Mouse (Mus musculus): ENCODE data around the gene Ccdc27.

The Ccdc27 gene

DNA sequence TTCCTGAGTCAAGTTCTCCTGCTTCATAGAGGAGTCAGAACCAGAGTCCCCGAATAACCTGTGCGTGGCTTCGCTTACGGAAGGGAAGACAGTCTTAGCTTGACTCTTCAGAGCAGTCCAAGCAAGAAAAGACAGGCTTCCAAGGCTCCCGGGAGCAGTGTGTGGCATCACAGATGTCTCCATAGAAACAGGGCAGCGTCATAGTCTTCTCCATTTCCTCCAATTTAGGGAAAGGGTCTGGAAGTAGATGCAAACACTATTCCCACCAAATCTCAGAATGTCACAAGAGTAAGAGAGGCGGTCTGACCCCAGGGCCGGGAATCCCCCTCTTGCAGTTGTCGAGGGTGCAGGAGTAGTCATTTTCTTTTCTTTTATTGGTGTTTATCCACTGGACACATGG lies at the start of gene Ccdc27:
TSS of gene Ccdc27 (minus strand) at position 101 of the 400 bp plus-strand sequence.
- DNase-seq (ENCODE audit: low spot score), result no peak

- DNase-seq (ENCODE audit: low spot score), result no peak
Measured at GRCm38 (mm10) chr4:154091356-154091755, 48.9 kb upstream of the Ccdc27 start.

DNA sequence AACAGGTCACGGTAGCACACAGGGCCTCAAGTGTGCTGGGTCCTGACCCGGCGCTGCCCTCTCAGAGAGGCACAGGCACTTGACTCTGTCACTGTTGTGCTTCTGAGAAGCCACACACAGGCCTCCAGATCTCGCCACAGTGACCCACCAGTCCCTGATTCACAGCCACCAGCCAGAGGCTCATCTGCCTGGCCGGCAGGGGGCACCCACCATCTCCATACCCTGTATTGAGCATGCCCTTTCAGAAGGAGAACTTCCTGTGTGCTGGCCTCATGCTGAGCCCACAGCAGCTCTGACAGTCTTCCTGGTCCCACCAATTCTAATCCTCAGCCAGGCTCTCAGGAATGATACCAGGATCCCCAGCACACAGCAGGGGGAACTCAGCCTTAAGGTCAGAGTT lies 46.7 kb upstream of the Ccdc27 start:
- no peak for DNase-seq (ENCODE audit: low spot score)

GRCm38 (mm10) chr4:154086436-154086835 lies 44.0 kb upstream of the Ccdc27 start:
- no peak for DNase-seq (ENCODE audit: low spot score)

DNA sequence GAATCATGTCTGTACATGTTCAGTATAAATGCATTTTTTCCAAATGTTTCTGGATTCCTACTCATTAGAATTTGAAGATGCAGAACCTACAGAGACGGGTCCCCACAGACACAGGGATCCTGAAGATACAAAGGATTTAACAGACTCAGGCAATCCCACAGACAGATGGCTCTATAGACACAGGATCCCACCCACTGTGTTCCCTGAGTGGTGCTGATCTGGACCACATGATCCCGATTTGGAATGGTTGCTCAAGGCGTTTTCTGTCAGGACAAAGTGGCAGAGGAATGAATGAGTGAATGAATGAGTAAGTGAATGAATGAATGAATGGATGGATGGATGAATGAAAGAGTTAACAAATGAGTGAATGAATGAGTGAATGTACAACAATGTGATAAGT lies 43.4 kb upstream of the Ccdc27 start:
- DNase-seq (ENCODE audit: low spot score), result no peak

DNA sequence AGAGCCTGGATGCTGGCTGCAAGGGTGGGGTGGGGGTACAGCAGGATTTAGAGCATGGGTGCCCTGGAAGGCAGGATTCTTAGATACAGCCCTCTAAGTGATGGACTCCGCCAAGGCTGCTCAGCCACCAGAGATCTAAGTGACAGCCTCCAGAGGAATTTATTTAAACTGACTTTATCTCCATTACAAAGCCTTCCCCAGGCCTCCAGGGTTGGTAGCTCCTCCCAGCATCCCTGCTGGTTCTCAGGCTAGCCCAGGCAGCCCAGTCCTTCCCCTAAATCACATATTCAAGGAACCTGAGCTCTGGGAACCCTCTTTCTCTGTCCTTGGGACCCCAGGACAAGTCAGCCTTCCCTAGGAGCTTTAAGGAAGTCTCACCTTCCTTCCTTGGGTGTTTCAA lies 39.5 kb upstream of the Ccdc27 start:
- no peak for DNase-seq (ENCODE audit: low spot score)

- DNase-seq (ENCODE audit: low spot score), result no peak
Measured at GRCm38 (mm10) chr4:154081021-154081420, 38.5 kb upstream of the Ccdc27 start.

DNA sequence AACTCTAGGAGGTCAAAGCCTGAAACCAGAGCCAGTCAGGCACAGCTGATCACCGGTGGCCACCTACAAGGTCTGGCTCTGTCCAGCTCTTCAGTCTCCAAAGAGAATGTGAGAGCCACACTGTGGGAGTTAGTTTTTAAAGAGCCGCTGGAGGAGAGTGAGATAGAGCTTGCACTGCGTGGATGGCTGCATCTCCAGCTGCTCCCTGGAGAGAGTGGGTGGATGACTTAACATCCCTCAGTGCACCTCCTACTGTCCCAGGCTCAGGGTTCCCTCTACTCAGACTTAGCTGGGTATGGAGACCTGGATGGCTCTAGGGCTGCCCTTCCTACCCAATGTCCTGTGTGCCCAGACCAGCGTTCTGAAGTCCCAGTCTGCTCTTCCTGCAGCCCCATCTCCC lies 37.7 kb upstream of the Ccdc27 start:
- no peak for DNase-seq (ENCODE audit: low spot score)

DNA sequence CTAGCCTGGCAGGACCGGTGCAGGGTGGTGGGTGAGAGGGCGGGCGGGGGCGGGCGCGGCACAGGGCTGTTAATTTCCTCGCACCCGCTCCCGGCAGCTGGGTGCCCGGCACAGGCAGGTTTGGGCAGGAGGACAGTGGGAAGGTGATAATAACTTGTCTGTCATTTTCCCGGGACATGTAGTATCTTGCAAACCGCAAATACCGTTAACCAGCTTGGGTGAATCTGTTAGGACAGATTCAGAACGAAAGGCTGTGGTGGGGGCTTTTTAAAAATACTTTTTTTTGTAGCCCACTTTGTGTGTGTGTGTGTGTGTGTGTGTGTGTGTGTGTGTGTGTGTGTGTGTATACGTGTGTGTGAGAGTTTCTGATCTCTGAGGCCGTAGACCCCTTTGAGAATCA lies 29.5 kb upstream of the Ccdc27 start:
- DNase-seq (ENCODE audit: low spot score), result no peak

DNA sequence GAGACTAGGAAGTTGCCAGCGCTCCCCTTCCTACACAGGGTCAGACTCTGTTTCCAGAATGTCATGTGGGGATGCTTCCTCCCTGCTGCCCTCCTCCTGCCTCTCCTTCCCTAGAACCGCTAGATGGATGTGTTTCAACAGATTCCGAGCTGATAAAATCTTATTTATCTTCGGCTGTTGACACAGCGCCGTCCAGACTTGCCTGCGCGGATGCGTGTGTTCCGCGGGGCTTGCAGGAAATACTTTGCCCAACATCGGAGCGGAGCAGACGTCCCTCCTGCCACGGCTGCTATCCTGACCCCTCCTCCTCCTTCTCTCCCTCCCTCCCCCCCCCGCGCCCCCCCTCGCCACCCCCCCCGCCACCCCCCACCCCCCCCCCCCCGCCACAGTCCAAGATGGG lies 29.0 kb upstream of the Ccdc27 start:
- DNase-seq (ENCODE audit: low spot score), result no peak

GRCm38 (mm10) chr4:154070896-154071295 lies 28.4 kb upstream of the Ccdc27 start:
- no peak for DNase-seq (ENCODE audit: low spot score)

DNA sequence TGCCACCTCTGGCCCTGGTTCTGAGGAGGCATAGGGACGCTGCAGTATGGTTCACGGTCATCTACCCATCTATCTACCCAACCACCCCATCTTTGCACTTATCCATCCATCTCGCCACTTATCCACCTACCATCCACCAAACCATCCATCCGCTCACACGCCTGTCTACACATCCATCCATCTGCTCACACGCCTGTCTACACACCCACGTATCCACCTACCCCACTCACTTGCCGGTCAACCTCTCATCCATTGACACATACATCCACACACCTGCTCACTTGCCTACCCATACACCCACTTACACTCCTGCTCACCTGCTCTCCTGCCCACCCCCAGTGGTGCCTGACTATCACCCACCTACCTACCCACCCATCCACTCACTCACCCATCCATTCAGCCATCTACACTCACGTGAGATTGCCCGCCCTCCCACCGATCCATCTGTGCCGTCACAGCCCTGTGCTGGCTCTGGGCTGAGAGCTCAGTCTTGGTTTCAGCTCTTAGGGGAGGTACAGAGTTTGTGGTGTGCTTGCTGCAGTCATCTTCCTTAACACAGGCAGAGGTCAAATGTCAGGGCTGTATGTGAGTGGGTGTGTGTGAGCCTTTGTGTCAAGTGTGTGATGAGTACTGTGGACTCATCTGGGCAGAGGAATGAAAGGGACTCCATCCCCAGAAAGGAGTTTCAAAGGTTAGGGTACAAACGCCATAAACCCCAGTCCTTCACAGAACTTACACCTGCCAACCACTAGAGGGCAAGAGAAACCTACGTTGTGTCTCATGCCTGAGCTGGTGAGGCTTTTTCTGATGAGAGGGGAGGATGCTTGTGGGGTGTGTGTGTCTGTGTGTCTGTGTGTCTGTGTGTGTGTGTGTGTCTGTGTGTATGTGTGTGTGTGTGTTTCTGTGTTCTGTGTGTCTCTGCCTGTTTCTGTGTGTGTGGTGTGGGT lies 22.6 kb upstream of the Ccdc27 start:
- no peak for DNase-seq (ENCODE audit: low spot score)

GRCm38 (mm10) chr4:154057696-154058095 lies 15.2 kb upstream of the Ccdc27 start:
- DNase-seq (ENCODE audit: low spot score), result no peak

DNA sequence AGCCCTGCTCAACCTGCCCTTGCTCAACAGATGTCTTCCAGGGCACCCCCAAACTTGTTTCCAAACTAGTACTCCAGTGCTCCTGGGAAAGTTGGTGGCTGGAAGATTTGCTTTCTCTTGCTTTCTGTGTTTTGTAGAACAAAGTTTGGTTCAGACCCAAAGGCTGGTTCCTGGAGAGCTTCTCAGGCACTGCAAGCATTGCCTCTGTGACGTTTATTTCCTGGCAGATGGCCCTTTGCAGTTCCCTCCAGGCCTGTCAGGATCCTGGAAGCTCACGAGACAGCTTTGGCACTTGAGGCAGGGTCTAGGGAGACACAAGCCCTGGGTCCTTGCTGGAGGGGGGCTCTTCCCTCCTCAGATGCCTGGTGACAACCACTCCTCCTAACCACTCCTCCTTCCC lies 14.2 kb upstream of the Ccdc27 start:
- DNase-seq (ENCODE audit: low spot score), result no peak

GRCm38 (mm10) chr4:154056046-154056445 lies 13.6 kb upstream of the Ccdc27 start:
- no peak for DNase-seq (ENCODE audit: low spot score)

DNA sequence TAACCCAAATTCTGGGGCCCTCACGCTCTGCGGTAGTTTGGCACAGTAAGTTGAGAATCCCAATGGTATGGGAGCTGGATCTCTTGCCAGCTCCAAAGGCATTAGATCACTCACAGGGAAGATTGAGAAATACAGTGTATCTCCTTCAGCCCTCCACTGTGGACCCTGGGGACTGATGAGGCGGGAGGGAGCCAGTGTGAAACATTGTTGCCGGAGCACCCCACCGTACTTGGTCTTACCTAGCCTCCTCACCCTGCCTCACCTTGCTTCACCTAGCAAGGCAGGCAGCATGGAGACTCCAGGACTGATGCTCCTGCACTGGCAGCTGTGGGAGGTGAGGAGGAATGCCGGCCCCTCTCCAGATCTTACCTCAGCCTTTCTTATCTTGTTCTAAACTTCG lies 13.0 kb upstream of the Ccdc27 start:
- DNase-seq (ENCODE audit: low spot score), result no peak

DNA sequence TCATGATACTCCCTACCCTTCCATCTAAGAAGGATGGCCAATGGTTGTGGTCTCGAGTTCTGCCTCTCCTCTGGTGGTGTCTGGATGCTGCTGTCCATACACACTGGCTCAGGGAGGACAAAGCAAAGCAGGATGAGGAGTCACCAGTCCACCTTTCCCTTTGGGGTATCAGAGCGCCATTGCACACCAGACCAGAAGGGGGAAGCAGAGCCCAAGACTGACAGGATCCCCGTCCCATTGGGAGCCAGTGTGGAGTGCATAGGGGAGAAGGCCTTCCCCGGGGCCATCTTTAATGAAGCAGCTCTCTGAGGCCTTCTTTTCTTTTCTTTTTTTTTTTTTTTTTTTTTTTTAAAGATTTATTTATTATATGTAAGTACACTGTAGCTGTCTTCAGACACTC lies 10.6 kb upstream of the Ccdc27 start:
- no peak for DNase-seq (ENCODE audit: low spot score)

DNA sequence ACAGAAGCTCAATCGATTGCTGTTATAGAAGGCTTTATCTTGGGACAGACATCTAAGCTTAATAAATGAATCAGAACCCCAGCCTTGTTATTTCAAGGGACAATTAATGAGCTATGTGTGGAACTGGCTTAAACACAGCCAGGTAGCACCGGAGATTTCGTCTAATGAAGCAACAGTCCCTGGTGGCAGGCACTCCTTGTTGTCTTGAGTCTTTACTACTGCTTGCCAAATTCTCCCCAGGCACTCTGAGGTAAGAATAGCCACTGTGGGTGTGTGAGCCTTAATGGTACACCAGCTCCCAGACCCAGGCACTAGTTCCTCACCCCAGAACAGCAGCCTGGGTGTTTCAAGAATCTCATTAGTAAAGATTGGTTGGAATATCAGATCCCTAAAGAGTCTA lies 8.9 kb upstream of the Ccdc27 start:
- DNase-seq (ENCODE audit: low spot score), result no peak

DNA sequence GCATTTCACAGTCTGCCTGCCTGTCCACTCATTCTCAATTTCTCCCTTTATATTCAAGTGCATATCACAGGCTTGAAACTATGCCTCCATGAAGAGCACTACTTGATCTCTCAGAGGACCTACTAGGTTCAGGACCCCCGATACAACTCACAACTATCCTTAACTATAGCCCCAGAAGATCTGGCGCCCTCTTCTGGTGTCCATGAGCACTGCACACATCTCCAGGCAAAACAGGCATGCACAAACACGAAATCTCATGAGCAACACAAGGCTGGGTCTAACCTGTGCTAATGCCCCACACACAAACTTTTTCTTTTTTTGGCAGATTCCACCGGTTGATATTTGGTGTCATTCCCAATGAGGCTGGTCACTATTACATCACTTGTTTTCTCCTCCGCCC lies 3.4 kb upstream of the Ccdc27 start:
- DNase-seq (ENCODE audit: low spot score), result no peak

- DNase-seq (ENCODE audit: low spot score), result no peak
Measured at GRCm38 (mm10) chr4:154037123-154037522, 5.4 kb downstream of the Ccdc27 start.

DNA sequence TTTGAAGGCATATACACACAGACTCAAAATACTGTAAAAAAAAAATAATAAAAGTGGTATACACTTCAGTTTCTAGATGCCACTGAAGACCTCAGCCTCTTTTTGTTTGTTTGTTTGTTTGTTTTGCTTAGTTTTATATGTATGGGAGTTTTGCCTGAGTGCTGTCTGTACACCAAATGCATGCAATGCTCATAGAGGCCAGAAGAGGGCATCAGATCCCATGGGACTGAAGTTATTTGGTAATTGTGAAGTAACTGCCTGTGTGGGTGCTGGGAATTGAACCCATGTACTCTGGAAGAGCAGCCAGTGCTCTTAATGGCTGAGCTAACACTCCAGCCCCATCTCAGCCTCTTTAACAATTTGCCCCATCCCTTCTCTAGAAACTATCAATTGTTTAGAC lies 13.8 kb downstream of the Ccdc27 start:
- DNase-seq (ENCODE audit: low spot score), result no peak

- no peak for DNase-seq (ENCODE audit: low spot score)
Measured at GRCm38 (mm10) chr4:154028066-154028465, 14.4 kb downstream of the Ccdc27 start.

DNA sequence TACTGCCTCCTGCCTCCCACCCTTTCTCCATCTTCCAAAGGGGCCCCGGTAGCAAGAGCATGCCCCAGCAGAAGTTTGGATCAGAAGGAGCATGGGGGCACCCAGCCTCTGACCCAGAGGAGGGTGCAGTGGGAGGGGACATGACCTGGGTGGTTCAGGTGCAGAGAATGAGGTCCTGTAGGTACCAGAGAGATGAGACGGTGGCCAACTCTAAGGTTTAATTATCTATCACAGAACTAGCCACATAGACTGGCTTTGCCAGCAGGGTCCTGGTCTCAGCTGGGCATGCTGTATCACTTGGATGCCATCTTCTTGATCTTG lies 16.1 kb downstream of the Ccdc27 start:
- no peak for DNase-seq (ENCODE audit: low spot score)

Measured in spleen, adult 12 weeks (tissue).